Mouse (Mus musculus) forebrain, embryonic 13.5 days (tissue): ENCODE data around the gene Samd4b. TPM values are rescaled to one million over a fixed set of nuclear protein-coding genes. Genes with fewer than 3 reads are reported as not detected.

Experiments
- ATAC-seq: fragments of 200-750 bp; cut with Nextera tagmentation; 2 replicates; pipeline ENCODE4 v1.8.0; 2017
- H3K27ac ChIP-seq: fragments of 300-500 bp; sonication (generic); 2 replicates; pipeline ENCODE4 v1.5.1; 2015; ENCODE audit warnings: inconsistent platforms, mild to moderate bottlenecking, moderate library complexity
- H3K27me3 ChIP-seq: fragments of 300-500 bp; sonication (generic); 2 replicates; pipeline ENCODE4 v1.6.1; 2015; ENCODE audit warnings: mild to moderate bottlenecking, inconsistent platforms
- H3K36me3 ChIP-seq: fragments of 300-500 bp; sonication (generic); 2 replicates; pipeline ENCODE4 v1.6.1; 2015; ENCODE audit warnings: mild to moderate bottlenecking, inconsistent platforms; ENCODE audit not compliant: poor library complexity, severe bottlenecking
- H3K4me1 ChIP-seq: fragments of 300-500 bp; sonication (generic); 2 replicates; pipeline ENCODE4 v1.6.1; 2015; ENCODE audit warnings: inconsistent platforms
- H3K4me2 ChIP-seq: fragments of 300-500 bp; sonication (generic); 2 replicates; pipeline ENCODE4 v1.6.1; 2015; ENCODE audit warnings: inconsistent platforms, mild to moderate bottlenecking, moderate library complexity
- H3K4me3 ChIP-seq: fragments of 300-500 bp; sonication (generic); 2 replicates; pipeline ENCODE4 v1.5.1; 2015; ENCODE audit warnings: mild to moderate bottlenecking, inconsistent platforms
- H3K9ac ChIP-seq: fragments of 300-500 bp; sonication (generic); 2 replicates; pipeline ENCODE4 v1.6.1; 2015; ENCODE audit warnings: mild to moderate bottlenecking, inconsistent platforms
- H3K9me3 ChIP-seq: fragments of 300-500 bp; sonication (generic); replicated peaks from 2 replicates; pipeline ENCODE4 v1.6.1; 2016; ENCODE audit warnings: inconsistent platforms
- WGBS: fragments of 180-500 bp; shearing (Covaris S2); methylation state at CpG from one replicate; pipeline ENCODE4 v1.1.7; 2015; 5-methylcytosine and 5-hydroxymethylcytosine counted together
- microRNA-seq: library from miRNA; unstranded; fragments of <30 nt; microRNA quantifications from one replicate; pipeline ENCODE4, GENCODE M21; 2016
- polyA plus RNA-seq: library from polyadenylated mRNA; unstranded; fragments of >200 nt; fragmentation: Nextera tagmentation; extraction: Ambion mirVana; gene quantifications from 2 replicates; pipeline ENCODE4 v1.2.1, GENCODE M21; 2015

Gene Samd4b
- polyA plus RNA-seq, 1 experiment from 2014 or later = 20.5 TPM

DNA sequence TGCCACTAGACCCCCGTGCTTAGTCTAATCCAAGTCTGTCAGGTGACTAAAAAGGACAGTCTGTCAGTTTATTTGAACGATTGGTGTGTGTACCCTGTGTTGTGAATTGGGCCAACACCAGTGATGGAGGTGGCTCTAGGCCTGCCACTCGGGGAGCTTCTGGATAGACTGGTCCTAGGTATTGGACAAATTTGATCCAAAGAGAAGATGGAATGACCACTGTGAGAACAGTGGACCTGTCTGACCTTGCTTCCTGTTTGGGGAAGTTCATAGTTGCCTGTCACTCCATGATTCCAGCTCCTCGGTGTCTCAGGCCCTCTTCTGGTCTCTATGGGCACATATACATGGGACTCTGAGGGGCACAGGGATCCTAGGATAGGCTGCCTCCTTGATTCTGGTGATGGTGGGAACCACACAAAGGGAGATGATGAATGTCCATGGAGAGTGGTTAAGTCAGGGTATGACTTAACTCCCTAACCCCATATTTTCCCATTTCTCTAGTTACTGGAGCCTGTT, 246.2 kb downstream of the Samd4b start:
- peak overlapping the region; percentile 96 for H3K9ac ChIP-seq
- peaks cover 20% of the 10 kb centered on the region for H3K4me1 ChIP-seq
- H3K36me3 ChIP-seq = peaks cover 31% of the 10 kb centered on the region
- WGBS = 48% methylated on average over 4 of the region's 4 CpGs
- no peak for ATAC-seq
- no peaks in the 10 kb centered on the region for H3K27me3 ChIP-seq
- peak overlapping the region; percentile 93 for H3K4me2 ChIP-seq
- no peak overlapping the region for H3K27ac ChIP-seq
- peak overlapping the region; percentile 91 for H3K4me3 ChIP-seq
- H3K9me3 ChIP-seq = no peaks in the 10 kb centered on the region

DNA sequence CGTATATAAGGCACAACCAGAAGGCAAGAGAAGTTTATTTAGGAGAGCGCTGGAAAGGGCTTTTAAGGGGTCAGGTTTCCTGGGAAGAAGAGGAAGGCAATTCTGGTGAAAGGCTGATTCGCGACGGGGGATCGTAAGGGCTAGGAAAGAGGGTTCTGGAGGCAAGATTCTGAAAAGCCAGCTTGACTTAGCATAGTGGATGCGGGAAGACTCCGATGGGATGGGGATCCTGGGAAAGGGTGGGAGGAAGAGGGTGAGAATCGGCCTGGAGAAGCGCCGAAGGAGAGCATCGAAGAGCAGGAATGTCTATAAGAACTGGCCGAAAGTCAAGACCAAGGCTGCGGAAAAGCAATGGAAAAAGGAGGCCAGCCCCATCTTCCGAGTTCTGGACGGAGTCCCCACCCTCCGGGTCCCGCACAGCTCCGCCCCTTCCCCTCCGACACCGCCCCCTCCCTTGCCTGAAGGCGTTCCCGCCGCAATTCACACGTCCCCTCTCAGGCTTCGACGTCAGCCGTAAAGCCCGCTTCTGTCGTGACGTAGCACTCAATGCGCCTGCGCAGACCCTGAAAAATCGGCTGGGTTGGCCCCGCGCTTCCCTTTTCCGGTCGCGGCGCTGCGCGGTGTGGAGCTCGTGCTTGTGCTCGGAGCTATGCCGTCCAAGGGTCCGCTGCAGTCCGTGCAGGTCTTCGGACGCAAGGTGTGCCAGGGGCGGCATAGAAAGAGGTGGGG, 247.6 kb downstream of the Samd4b start, which contains the start of gene Rps16:
Rps16 (plus strand) TSS at position 498 of the 729 bp plus-strand sequence.
- Histone ChIP-seq H3K9ac (peak within 1 kb of the TSS; percentile 96), H3K27ac (peak within 1 kb of the TSS; percentile 77), H3K4me3 (peak within 1 kb of the TSS; percentile 91), H3K4me2 (peak within 1 kb of the TSS; percentile 93), H3K36me3 (peaks cover 30% of the 10 kb centered on the region), H3K27me3 (no peaks in the 10 kb centered on the region), H3K4me1 (peaks cover 20% of the 10 kb centered on the region), H3K9me3 (no peaks in the 10 kb centered on the region)
- ATAC-seq = peak; percentile 95
- WGBS = under 1% methylated on average over 47 of the region's 50 CpGs

Small RNA genes within 50 kb of the gene (microRNA-seq; reads per million reads assigned to microRNA genes)
- gene Mir7049 = not detected

Other genes with a start within 250 kb of the Samd4b start
- gene Rps16, start 247.5 kb downstream of the Samd4b start, polyA plus RNA-seq = 644 and 704 TPM in 2 replicates
- gene Plekhg2, start 225.5 kb downstream of the Samd4b start, polyA plus RNA-seq = 43.1 and 50.0 TPM in 2 replicates
- gene Zfp36, start 217.9 kb downstream of the Samd4b start, polyA plus RNA-seq = 4.5 and 4.8 TPM in 2 replicates
- gene Med29, start 205.4 kb downstream of the Samd4b start, polyA plus RNA-seq = 49.3 and 51.5 TPM in 2 replicates
- gene Paf1, start 205.2 kb downstream of the Samd4b start, polyA plus RNA-seq = 95.4 and 97.1 TPM in 2 replicates
- gene Gmfg, start 160.7 kb downstream of the Samd4b start, polyA plus RNA-seq = 2.5 and 2.8 TPM in 2 replicates
- 5.9 and 6.1 TPM in 2 replicates for gene Lrfn1, start 146.2 kb downstream of the Samd4b start, polyA plus RNA-seq
- gene Ifnl2, start 87.7 kb downstream of the Samd4b start, polyA plus RNA-seq = not detected in 2 replicates
- not detected in 2 replicates for gene Ifnl3, start 75.3 kb downstream of the Samd4b start, polyA plus RNA-seq
- gene Sycn, start 57.3 kb downstream of the Samd4b start, polyA plus RNA-seq = not detected in 2 replicates
- gene Nccrp1, start 50.9 kb downstream of the Samd4b start, polyA plus RNA-seq = not detected in 2 replicates
- 36.1 and 36.8 TPM in 2 replicates for gene Pak4, start within 50 bp of the Samd4b start, polyA plus RNA-seq
- not detected in 2 replicates for gene Acp7, start 33.2 kb upstream of the Samd4b start, polyA plus RNA-seq
- gene Fbxo27, start 94.7 kb upstream of the Samd4b start, polyA plus RNA-seq = 3.6 and 3.8 TPM in 2 replicates
- gene Fbxo17, start 118.7 kb upstream of the Samd4b start, polyA plus RNA-seq = 4.4 and 5.3 TPM in 2 replicates
- 107 and 122 TPM in 2 replicates for gene Mrps12, start 143.7 kb upstream of the Samd4b start, polyA plus RNA-seq
- gene Sars2, start 143.8 kb upstream of the Samd4b start, polyA plus RNA-seq = 23.0 and 23.7 TPM in 2 replicates
- gene Ccer2, start 158.0 kb upstream of the Samd4b start, polyA plus RNA-seq = not detected in 2 replicates
- gene Sirt2, start 168.6 kb upstream of the Samd4b start, polyA plus RNA-seq = 86.3 and 86.9 TPM in 2 replicates
- 51.0 and 52.9 TPM in 2 replicates for gene Nfkbib, start 169.4 kb upstream of the Samd4b start, polyA plus RNA-seq
- 1.7 and 2.0 TPM in 2 replicates for gene Rinl, start 190.8 kb upstream of the Samd4b start, polyA plus RNA-seq
- 264 and 282 TPM in 2 replicates for gene Hnrnpl, start 210.4 kb upstream of the Samd4b start, polyA plus RNA-seq
- 69.1 and 75.6 TPM in 2 replicates for gene Ech1, start 227.1 kb upstream of the Samd4b start, polyA plus RNA-seq
- 2.5 and 3.3 TPM in 2 replicates for gene Lgals4, start 235.7 kb upstream of the Samd4b start, polyA plus RNA-seq